Mouse (Mus musculus) activated CD4-positive, CD25-positive, alpha-beta regulatory T cell (primary cell): Measurements from ENCODE around the gene Ccl6. TPM values are rescaled to one million over a fixed set of nuclear protein-coding genes. Genes with fewer than 3 reads are reported as not detected.

ENCODE experiments used
- polyA plus RNA-seq, 2 experiments: library from polyadenylated mRNA; unstranded; fragments of 100-300 nt; shearing (Covaris generic); gene quantifications; one replicate each; pipeline ENCODE4 v1.2.1; 2017

The Ccl6 gene
- polyA plus RNA-seq, result 10 to 100 TPM in 1 of 2 experiments, 1 to 10 TPM in 1; 1.0 to 82.4 TPM

GRCm38 (mm10) chr11:83592853-83593252 is at the start of gene Ccl6:
Ccl6 (minus strand) TSS chr11:83593087.

GRCm38 (mm10) chr11:83578186-83578760 is 14.6 kb downstream of the Ccl6 start, which contains the start of gene Ccl9:
Ccl9 (minus strand) TSS chr11:83578636.

Other genes starting within 250 kb of the Ccl6 start
- gene Rasl10b, start 183.9 kb downstream of the Ccl6 start, polyA plus RNA-seq, result under 1 TPM in 1 of 2 experiments, not detected in 1; 0.05 TPM
- gene Gas2l2, start 163.6 kb downstream of the Ccl6 start, polyA plus RNA-seq, result not detected
- gene 1700020L24Rik, start 155.4 kb downstream of the Ccl6 start, polyA plus RNA-seq, result 1 to 10 TPM in 1 of 2 experiments, under 1 TPM in 1; 0.32 to 2.9 TPM
- gene Mmp28, start 130.0 kb downstream of the Ccl6 start, polyA plus RNA-seq, result under 1 TPM in 1 of 2 experiments, not detected in 1; 0.25 TPM
- 10 to 100 TPM; 13.2 to 14.7 TPM for gene Taf15, start 120.0 kb downstream of the Ccl6 start, polyA plus RNA-seq
- under 1 TPM in 1 of 2 experiments, not detected in 1; 0.19 TPM for gene Heatr9, start 70.9 kb downstream of the Ccl6 start, polyA plus RNA-seq
- gene Ccl5, start 62.6 kb downstream of the Ccl6 start, polyA plus RNA-seq, result 100 to 1,000 TPM; 223 to 434 TPM
- gene Ccl9, start 14.5 kb downstream of the Ccl6 start, polyA plus RNA-seq, result 1 to 10 TPM in 1 of 2 experiments, not detected in 1; 7.7 TPM
- under 1 TPM in 1 of 2 experiments, not detected in 1; 0.42 TPM for gene Rpl9-ps1, start 52.5 kb upstream of the Ccl6 start, polyA plus RNA-seq
- 1 to 10 TPM; 3.3 to 8.3 TPM for gene Ccl3, start 56.3 kb upstream of the Ccl6 start, polyA plus RNA-seq
- gene Ccl4, start 69.5 kb upstream of the Ccl6 start, polyA plus RNA-seq, result 10 to 100 TPM; 17.3 to 24.7 TPM
- 10 to 100 TPM in 1 of 2 experiments, under 1 TPM in 1; 0.85 to 24.9 TPM for gene Wfdc17, start 110.9 kb upstream of the Ccl6 start, polyA plus RNA-seq
- under 1 TPM in 1 of 2 experiments, not detected in 1; 0.32 TPM for gene Wfdc18, start 115.9 kb upstream of the Ccl6 start, polyA plus RNA-seq
- not detected for gene Wfdc21, start 153.9 kb upstream of the Ccl6 start, polyA plus RNA-seq
- gene Heatr6, start 160.6 kb upstream of the Ccl6 start, polyA plus RNA-seq, result 10 to 100 TPM; 24.3 to 26.1 TPM